Mouse (Mus musculus) right cerebral cortex, postnatal 36 days (tissue): ENCODE data around the gene Tbx2.

Source experiments
- DNase-seq, 2 experiments: peaks; one replicate each; pipeline ENCODE4 v3.0.0; 2022; ENCODE audit warnings: low spot score in 2 of 2, mixed read lengths in 1 of 2

Gene Tbx2

GRCm38 (mm10) chr11:85832231-85832924, at the start of gene Tbx2:
Gene Tbx2 (plus strand): TSS chr11:85832551.
- no peak for DNase-seq

- no peak for DNase-seq
Measured at GRCm38 (mm10) chr11:85786113-85786718, 46.1 kb upstream of the Tbx2 start.

- DNase-seq: no peak
Measured at GRCm38 (mm10) chr11:85789750-85790149, 42.6 kb upstream of the Tbx2 start.

- DNase-seq: no peak
Measured at GRCm38 (mm10) chr11:85790267-85790666, 42.1 kb upstream of the Tbx2 start.

- no peak for DNase-seq
Measured at GRCm38 (mm10) chr11:85791212-85791611, 41.1 kb upstream of the Tbx2 start.

GRCm38 (mm10) chr11:85792534-85793215, 39.7 kb upstream of the Tbx2 start:
- no peak for DNase-seq

- no peak for DNase-seq
Measured at GRCm38 (mm10) chr11:85799456-85799855, 32.9 kb upstream of the Tbx2 start.

- no peak for DNase-seq
Measured at GRCm38 (mm10) chr11:85799856-85800255, 32.5 kb upstream of the Tbx2 start.

GRCm38 (mm10) chr11:85800380-85800779, 32.0 kb upstream of the Tbx2 start:
- no peak for DNase-seq

- no peak for DNase-seq
Measured at GRCm38 (mm10) chr11:85804048-85804447, 28.3 kb upstream of the Tbx2 start.

GRCm38 (mm10) chr11:85805779-85806178, 26.6 kb upstream of the Tbx2 start:
- DNase-seq: no peak

GRCm38 (mm10) chr11:85807353-85807752, 25.0 kb upstream of the Tbx2 start:
- DNase-seq: no peak

GRCm38 (mm10) chr11:85811229-85811628, 21.1 kb upstream of the Tbx2 start:
- no peak for DNase-seq

GRCm38 (mm10) chr11:85811676-85812075, 20.7 kb upstream of the Tbx2 start:
- no peak for DNase-seq

GRCm38 (mm10) chr11:85812201-85812966, 20.0 kb upstream of the Tbx2 start:
- DNase-seq: no peak

GRCm38 (mm10) chr11:85814678-85815077, 17.7 kb upstream of the Tbx2 start:
- DNase-seq: no peak

- no peak for DNase-seq
Measured at GRCm38 (mm10) chr11:85816471-85816870, 15.9 kb upstream of the Tbx2 start.

- DNase-seq: no peak
Measured at GRCm38 (mm10) chr11:85818401-85818800, 13.9 kb upstream of the Tbx2 start.

- no peak for DNase-seq
Measured at GRCm38 (mm10) chr11:85820959-85821358, 11.4 kb upstream of the Tbx2 start.

- DNase-seq: no peak
Measured at GRCm38 (mm10) chr11:85821659-85822058, 10.7 kb upstream of the Tbx2 start.

- DNase-seq: no peak
Measured at GRCm38 (mm10) chr11:85823181-85823580, 9.2 kb upstream of the Tbx2 start.

- no peak for DNase-seq
Measured at GRCm38 (mm10) chr11:85823794-85824193, 8.6 kb upstream of the Tbx2 start.
